Mouse (Mus musculus): ENCODE results near the gene Cdip1. TPM values are rescaled to one million over a fixed set of nuclear protein-coding genes. Genes with fewer than 3 reads are reported as not detected.

Cdip1 gene
- polyA plus RNA-seq, 1 experiment from 2014 or later = 125 TPM

GRCm38 (mm10) chr16:4818349-4818748 lies 28.3 kb upstream of the Cdip1 start:
- no peaks in the 10 kb centered on the region for H3K36me3 ChIP-seq (ENCODE audit: control insufficient read depth, insufficient read depth, low read length)
- H3K4me3 ChIP-seq (ENCODE audit: low read depth, low read length) = no peak overlapping the region
- H3K4me2 ChIP-seq (ENCODE audit: low read depth, low read length) = no peak overlapping the region
- H3K9me3 ChIP-seq (ENCODE audit: control insufficient read depth, low read length) = no peaks in the 10 kb centered on the region
- H3K27me3 ChIP-seq (ENCODE audit: control insufficient read depth, insufficient read depth, low read length) = no peaks in the 10 kb centered on the region
- H3K4me1 ChIP-seq (ENCODE audit: control insufficient read depth, insufficient read depth, low read length) = no peaks in the 10 kb centered on the region
- 84% methylated on average over 3 of the region's 3 CpGs for WGBS
- H3K9ac ChIP-seq (replicated peaks; ENCODE audit: low read depth, low read length) = no peak overlapping the region
- H3K27ac ChIP-seq (ENCODE audit: low read depth, low read length) = no peak overlapping the region
- no peak for ATAC-seq (ENCODE audit: low read depth)

GRCm38 (mm10) chr16:4796631-4797030 lies 6.5 kb upstream of the Cdip1 start:
- no peak overlapping the region for H3K9ac ChIP-seq (replicated peaks; ENCODE audit: low read depth, low read length)
- H3K4me2 ChIP-seq (ENCODE audit: low read depth, low read length) = no peak overlapping the region
- no peak for ATAC-seq (ENCODE audit: low read depth)
- H3K27ac ChIP-seq (ENCODE audit: low read depth, low read length) = no peak overlapping the region
- 88% methylated on average over 4 of the region's 4 CpGs for WGBS
- no peaks in the 10 kb centered on the region for H3K9me3 ChIP-seq (ENCODE audit: control insufficient read depth, low read length)
- H3K36me3 ChIP-seq (ENCODE audit: control insufficient read depth, insufficient read depth, low read length) = no peaks in the 10 kb centered on the region
- H3K27me3 ChIP-seq (ENCODE audit: control insufficient read depth, insufficient read depth, low read length) = no peaks in the 10 kb centered on the region
- no peak overlapping the region for H3K4me3 ChIP-seq (ENCODE audit: low read depth, low read length)
- no peaks in the 10 kb centered on the region for H3K4me1 ChIP-seq (ENCODE audit: control insufficient read depth, insufficient read depth, low read length)

GRCm38 (mm10) chr16:4791332-4791731 lies 1.2 kb upstream of the Cdip1 start:
- no peaks in the 10 kb centered on the region for H3K36me3 ChIP-seq (ENCODE audit: control insufficient read depth, insufficient read depth, low read length)
- no peak for ATAC-seq (ENCODE audit: low read depth)
- H3K9ac ChIP-seq (replicated peaks; ENCODE audit: low read depth, low read length) = no peak overlapping the region
- H3K4me1 ChIP-seq (ENCODE audit: control insufficient read depth, insufficient read depth, low read length) = peaks cover 16% of the 10 kb centered on the region
- no peak overlapping the region for H3K27ac ChIP-seq (ENCODE audit: low read depth, low read length)
- no peak overlapping the region for H3K4me2 ChIP-seq (ENCODE audit: low read depth, low read length)
- H3K4me3 ChIP-seq (ENCODE audit: low read depth, low read length) = no peak overlapping the region
- H3K27me3 ChIP-seq (ENCODE audit: control insufficient read depth, insufficient read depth, low read length) = no peaks in the 10 kb centered on the region
- 70% methylated on average over 2 of the region's 2 CpGs for WGBS
- H3K9me3 ChIP-seq (ENCODE audit: control insufficient read depth, low read length) = no peaks in the 10 kb centered on the region

GRCm38 (mm10) chr16:4789311-4789768 lies 752 bp downstream of the Cdip1 start:
- peak overlapping the region; percentile 82 for H3K4me3 ChIP-seq (ENCODE audit: low read depth, low read length)
- no peaks in the 10 kb centered on the region for H3K9me3 ChIP-seq (ENCODE audit: control insufficient read depth, low read length)
- ATAC-seq (ENCODE audit: low read depth) = peak; percentile 72
- peak overlapping the region; percentile 96 for H3K27ac ChIP-seq (ENCODE audit: low read depth, low read length)
- WGBS = 1% methylated on average over 29 of the region's 29 CpGs
- H3K9ac ChIP-seq (replicated peaks; ENCODE audit: low read depth, low read length) = peak overlapping the region; percentile 69
- peak overlapping the region; percentile 84 for H3K4me2 ChIP-seq (ENCODE audit: low read depth, low read length)
- peaks cover 21% of the 10 kb centered on the region for H3K4me1 ChIP-seq (ENCODE audit: control insufficient read depth, insufficient read depth, low read length)
- H3K36me3 ChIP-seq (ENCODE audit: control insufficient read depth, insufficient read depth, low read length) = no peaks in the 10 kb centered on the region
- H3K27me3 ChIP-seq (ENCODE audit: control insufficient read depth, insufficient read depth, low read length) = no peaks in the 10 kb centered on the region

DNA sequence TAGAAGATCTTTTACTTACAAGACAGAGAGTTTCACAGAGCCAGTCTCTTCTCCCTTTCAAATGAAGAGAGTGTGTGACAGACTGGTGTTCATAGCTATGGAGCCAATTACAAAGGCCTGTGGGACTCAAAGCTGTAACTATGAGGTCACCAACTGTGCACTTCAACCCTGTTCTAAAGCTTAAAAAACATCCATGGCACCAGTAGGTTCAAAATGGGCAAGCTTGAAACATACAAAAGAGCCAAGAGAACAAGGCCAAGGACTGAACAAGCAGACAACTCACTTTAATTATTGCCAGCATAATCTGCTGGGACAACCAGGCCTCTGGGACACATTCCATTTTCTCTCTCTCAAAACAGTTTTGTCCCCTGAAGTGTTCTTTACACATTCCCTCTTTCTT lies 1.9 kb downstream of the Cdip1 start:
- peak overlapping the region; percentile 84; the same call in 1 of the 2 replicates for H3K4me2 ChIP-seq (ENCODE audit: low read depth, low read length)
- H3K27ac ChIP-seq (ENCODE audit: low read depth, low read length) = no peak overlapping the region
- H3K4me1 ChIP-seq (ENCODE audit: control insufficient read depth, insufficient read depth, low read length) = peaks cover 22% of the 10 kb centered on the region
- ATAC-seq (ENCODE audit: low read depth) = no peak
- 0 out of 2 replicates have a peak overlapping the region, but pooled peaks have one; percentile 82 for H3K4me3 ChIP-seq (ENCODE audit: low read depth, low read length)
- H3K9me3 ChIP-seq (ENCODE audit: control insufficient read depth, low read length) = no peaks in the 10 kb centered on the region
- no peak overlapping the region for H3K9ac ChIP-seq (replicated peaks; ENCODE audit: low read depth, low read length)
- no peaks in the 10 kb centered on the region for H3K36me3 ChIP-seq (ENCODE audit: control insufficient read depth, insufficient read depth, low read length)
- H3K27me3 ChIP-seq (ENCODE audit: control insufficient read depth, insufficient read depth, low read length) = no peaks in the 10 kb centered on the region

GRCm38 (mm10) chr16:4785706-4786105 lies 4.4 kb downstream of the Cdip1 start:
- no peak for ATAC-seq (ENCODE audit: low read depth)
- peaks cover 22% of the 10 kb centered on the region for H3K4me1 ChIP-seq (ENCODE audit: control insufficient read depth, insufficient read depth, low read length)
- no peak overlapping the region for H3K9ac ChIP-seq (replicated peaks; ENCODE audit: low read depth, low read length)
- H3K4me3 ChIP-seq (ENCODE audit: low read depth, low read length) = no peak overlapping the region
- no peaks in the 10 kb centered on the region for H3K27me3 ChIP-seq (ENCODE audit: control insufficient read depth, insufficient read depth, low read length)
- no peaks in the 10 kb centered on the region for H3K36me3 ChIP-seq (ENCODE audit: control insufficient read depth, insufficient read depth, low read length)
- 15% methylated on average over 4 of the region's 4 CpGs for WGBS
- no peak overlapping the region for H3K4me2 ChIP-seq (ENCODE audit: low read depth, low read length)
- no peaks in the 10 kb centered on the region for H3K9me3 ChIP-seq (ENCODE audit: control insufficient read depth, low read length)
- H3K27ac ChIP-seq (ENCODE audit: low read depth, low read length) = no peak overlapping the region

DNA sequence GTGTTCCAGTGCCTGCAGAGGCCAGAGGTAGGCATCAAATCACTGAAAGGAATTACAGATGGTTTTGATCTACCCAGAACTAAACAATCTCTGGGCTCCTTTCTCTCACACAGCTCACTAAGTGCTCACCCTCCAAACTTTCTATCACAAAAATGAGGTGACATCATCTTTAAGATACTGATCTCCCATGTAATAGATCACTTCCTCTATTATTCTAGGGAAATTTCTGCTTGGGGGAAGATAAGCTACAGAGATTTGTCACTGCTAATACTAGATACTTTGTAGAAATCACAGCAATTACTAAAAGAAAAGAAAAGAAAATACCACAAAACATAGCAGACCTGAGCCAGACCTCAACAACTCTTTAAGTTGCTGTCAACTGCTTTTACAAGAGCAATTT lies 7.6 kb downstream of the Cdip1 start:
- Histone ChIP-seq H3K4me3 (ENCODE audit: low read depth, low read length) (no peak overlapping the region), H3K27me3 (ENCODE audit: control insufficient read depth, insufficient read depth, low read length) (no peaks in the 10 kb centered on the region), H3K36me3 (ENCODE audit: control insufficient read depth, insufficient read depth, low read length) (no peaks in the 10 kb centered on the region), H3K4me2 (ENCODE audit: low read depth, low read length) (no peak overlapping the region), H3K27ac (ENCODE audit: low read depth, low read length) (no peak overlapping the region), H3K4me1 (ENCODE audit: control insufficient read depth, insufficient read depth, low read length) (peaks cover 8% of the 10 kb centered on the region), H3K9ac (replicated peaks; ENCODE audit: low read depth, low read length) (no peak overlapping the region), H3K9me3 (ENCODE audit: control insufficient read depth, low read length) (no peaks in the 10 kb centered on the region)
- no peak for ATAC-seq (ENCODE audit: low read depth)

DNA sequence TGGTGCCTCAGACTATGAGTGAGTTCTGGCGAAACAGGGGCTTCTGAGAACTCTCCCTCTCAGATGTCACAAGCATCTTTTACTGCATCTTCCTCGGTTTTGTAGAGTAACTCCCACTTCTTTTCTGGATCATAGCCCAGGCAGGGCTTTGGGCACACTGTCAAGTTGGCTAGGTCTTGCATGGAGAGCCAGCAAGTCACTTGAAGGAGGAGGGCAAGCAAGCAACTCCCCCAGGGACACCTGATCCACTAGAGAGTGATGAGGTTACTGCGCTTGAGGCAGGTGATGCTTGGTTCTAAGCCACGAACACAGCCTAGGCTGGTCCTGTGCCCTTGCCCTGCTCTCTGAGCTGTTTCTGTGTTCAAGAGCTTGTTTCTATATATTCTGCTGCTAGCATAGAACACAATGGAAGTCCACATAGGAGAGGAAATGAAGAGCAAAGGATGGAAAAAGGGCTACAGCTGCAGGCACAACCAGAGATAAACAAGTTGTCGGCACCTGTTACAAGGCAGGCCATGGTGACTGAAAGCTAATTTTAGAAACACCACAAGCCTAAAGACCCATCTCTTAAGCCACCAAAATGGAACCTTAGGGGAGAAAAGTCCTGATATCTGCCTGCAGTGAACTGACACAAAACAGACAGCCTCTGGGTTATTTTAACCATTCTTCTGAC lies 8.4 kb downstream of the Cdip1 start:
- H3K4me2 ChIP-seq (ENCODE audit: low read depth, low read length) = no peak overlapping the region
- no peak overlapping the region for H3K27ac ChIP-seq (ENCODE audit: low read depth, low read length)
- ATAC-seq (ENCODE audit: low read depth) = no peak
- H3K9me3 ChIP-seq (ENCODE audit: control insufficient read depth, low read length) = no peaks in the 10 kb centered on the region
- H3K27me3 ChIP-seq (ENCODE audit: control insufficient read depth, insufficient read depth, low read length) = no peaks in the 10 kb centered on the region
- 0 out of 2 replicates have a peak, but pooled peaks cover 3% of the 10 kb centered on the region for H3K36me3 ChIP-seq (ENCODE audit: control insufficient read depth, insufficient read depth, low read length)
- H3K4me3 ChIP-seq (ENCODE audit: low read depth, low read length) = no peak overlapping the region
- 91% methylated on average over 5 of the region's 5 CpGs for WGBS
- no peak overlapping the region for H3K9ac ChIP-seq (replicated peaks; ENCODE audit: low read depth, low read length)
- H3K4me1 ChIP-seq (ENCODE audit: control insufficient read depth, insufficient read depth, low read length) = peaks cover 6% of the 10 kb centered on the region; the same call in 1 of the 2 replicates

DNA sequence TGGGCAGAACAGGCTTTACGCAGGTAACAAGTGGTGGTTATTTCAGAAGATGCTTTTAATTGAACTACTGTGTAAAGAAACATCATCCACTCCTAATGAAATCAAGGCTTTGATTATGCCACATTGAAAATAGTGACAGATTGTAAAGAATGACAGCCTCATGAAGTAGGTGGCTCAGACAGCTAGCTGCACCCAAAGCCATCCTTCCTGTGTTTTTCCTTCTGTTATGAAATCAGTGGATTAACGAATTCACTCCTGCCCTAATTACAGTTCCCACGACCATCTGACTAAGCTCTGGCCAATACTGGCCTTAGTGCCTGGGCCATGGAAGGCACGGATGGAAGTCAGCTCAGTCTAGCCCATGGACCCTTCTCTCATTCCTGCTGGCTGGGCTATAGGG lies 11.2 kb downstream of the Cdip1 start:
- WGBS = 93% methylated on average over 4 of the region's 4 CpGs

More for the DNA sequence above, 11.2 kb downstream of the Cdip1 start:
- Histone ChIP-seq H3K36me3 (ENCODE audit: control insufficient read depth, insufficient read depth, low read length) (0 out of 2 replicates have a peak, but pooled peaks cover 3% of the 10 kb centered on the region), H3K9me3 (ENCODE audit: control insufficient read depth, low read length) (no peaks in the 10 kb centered on the region), H3K27me3 (ENCODE audit: control insufficient read depth, insufficient read depth, low read length) (no peaks in the 10 kb centered on the region), H3K9ac (replicated peaks; ENCODE audit: low read depth, low read length) (no peak overlapping the region), H3K4me2 (ENCODE audit: low read depth, low read length) (no peak overlapping the region), H3K4me1 (ENCODE audit: control insufficient read depth, insufficient read depth, low read length) (no peaks in the 10 kb centered on the region), H3K27ac (ENCODE audit: low read depth, low read length) (no peak overlapping the region), H3K4me3 (ENCODE audit: low read depth, low read length) (no peak overlapping the region)
- no peak for ATAC-seq (ENCODE audit: low read depth)
